Mouse (Mus musculus) layer of hippocampus, adult 11-12 months (tissue): Measurements from ENCODE around the gene Chst15.

Experiments
- DNase-seq: peaks from one replicate; pipeline ENCODE4 v3.0.0; 2022; ENCODE audit warnings: low spot score

Chst15 gene

DNA sequence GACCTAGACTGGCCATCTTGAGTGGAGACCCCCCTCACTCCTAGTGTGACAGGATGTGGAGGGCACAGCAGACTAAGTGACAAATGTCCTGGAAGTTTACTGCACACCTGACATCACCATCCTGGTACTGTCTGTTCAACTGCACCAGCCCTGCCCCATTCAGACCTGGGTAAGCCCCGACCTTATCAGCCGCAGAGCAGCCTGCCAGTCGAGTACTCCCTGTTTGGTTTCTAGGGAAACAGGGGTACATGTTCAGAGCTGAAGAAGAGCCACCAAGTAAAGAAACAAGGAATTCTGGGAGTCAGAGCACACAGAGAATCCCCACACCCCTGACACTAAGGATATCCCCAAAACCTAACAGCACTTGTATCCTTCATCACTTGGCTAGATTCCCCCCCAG lies 55.1 kb downstream of the Chst15 start:
- DNase-seq: no peak

DNA sequence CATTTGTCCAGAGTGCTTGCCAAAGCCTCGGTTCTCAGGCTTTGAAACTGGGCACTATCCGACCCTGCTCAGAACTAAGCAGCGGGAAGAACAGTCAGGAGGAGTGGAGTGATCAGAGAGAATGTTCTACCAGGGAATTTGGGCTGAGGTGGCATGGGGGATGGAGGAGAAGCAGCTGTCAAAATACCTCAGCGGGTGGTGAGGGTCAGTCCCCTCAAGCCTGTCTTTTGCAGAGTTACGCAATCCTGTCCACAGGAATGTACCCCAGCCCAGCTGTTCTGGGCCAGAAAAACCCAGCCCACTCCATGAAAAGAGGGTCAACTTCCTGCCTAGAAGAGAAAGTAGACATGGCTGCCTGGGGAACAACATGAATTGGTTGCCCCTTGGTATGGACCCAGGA lies 56.4 kb downstream of the Chst15 start:
- DNase-seq: no peak

GRCm38 (mm10) chr7:132258817-132259216 lies 58.2 kb downstream of the Chst15 start:
- DNase-seq: no peak

GRCm38 (mm10) chr7:132258216-132258615 lies 58.8 kb downstream of the Chst15 start:
- DNase-seq: no peak

DNA sequence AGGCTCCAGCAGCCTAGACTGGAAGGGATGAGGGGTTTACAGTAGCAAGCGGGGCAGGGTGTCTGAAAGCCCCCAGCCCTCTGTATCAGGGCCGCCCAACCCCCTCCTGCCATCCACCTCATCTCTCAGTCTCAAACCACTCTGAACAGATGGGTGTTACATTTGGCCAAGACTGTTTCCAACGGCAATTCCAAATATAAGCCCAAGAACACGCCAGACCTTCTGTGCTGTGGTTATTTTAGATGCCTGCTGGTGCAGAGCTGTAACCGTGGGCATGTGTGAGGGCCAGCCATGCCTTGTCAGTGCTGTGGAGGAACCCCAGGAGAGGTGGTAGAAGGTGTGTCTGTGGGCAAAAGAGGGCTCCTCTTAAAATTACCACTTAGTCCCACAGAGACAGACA lies 63.5 kb downstream of the Chst15 start:
- peak; percentile 80 for DNase-seq

DNA sequence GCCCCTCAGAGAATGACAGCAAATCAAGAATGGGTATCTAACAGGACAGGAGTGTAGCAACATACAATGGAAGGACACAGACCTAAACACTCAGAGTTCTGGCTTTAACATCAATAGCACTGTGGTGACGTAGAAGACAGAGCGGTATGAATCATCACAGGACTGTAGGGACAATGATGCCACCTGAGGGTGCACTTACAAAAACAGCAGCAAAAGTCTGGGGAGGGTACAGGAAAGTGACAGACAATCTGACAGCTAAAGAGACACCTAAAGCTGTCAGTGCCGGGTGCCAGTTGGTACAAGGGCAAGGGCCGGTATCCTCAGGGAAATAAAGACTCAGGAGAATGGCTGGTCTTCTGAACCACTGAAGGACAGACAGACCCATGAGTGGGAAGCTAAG lies 64.0 kb downstream of the Chst15 start:
- no peak for DNase-seq

GRCm38 (mm10) chr7:132249563-132250119 lies 67.4 kb downstream of the Chst15 start:
- no peak for DNase-seq

GRCm38 (mm10) chr7:132247567-132247966 lies 69.5 kb downstream of the Chst15 start:
- peak; percentile 38 for DNase-seq

- no peak for DNase-seq
Observed at GRCm38 (mm10) chr7:132247091-132247490, 69.9 kb downstream of the Chst15 start.

DNA sequence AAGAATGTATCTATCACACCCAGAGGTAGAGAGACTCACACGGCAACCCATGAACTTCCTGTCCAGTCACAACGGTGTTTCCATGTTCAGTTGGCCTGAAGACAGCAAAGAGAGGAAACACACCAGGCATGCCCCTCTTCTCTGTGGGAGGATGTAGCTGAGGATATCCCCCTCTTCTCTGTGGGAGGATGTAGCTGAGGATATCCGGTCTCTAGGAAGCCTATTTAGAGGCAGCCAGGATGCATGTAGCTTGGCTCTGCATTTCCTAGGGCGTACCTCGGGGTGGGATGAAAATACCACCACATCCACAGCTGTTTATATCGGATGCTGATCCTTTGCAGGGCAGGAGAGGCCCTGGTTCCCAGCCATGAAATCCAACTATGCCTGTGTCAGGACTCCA lies 71.3 kb downstream of the Chst15 start:
- DNase-seq: no peak

- DNase-seq: no peak
Observed at GRCm38 (mm10) chr7:132244637-132245036, 72.4 kb downstream of the Chst15 start.

DNA sequence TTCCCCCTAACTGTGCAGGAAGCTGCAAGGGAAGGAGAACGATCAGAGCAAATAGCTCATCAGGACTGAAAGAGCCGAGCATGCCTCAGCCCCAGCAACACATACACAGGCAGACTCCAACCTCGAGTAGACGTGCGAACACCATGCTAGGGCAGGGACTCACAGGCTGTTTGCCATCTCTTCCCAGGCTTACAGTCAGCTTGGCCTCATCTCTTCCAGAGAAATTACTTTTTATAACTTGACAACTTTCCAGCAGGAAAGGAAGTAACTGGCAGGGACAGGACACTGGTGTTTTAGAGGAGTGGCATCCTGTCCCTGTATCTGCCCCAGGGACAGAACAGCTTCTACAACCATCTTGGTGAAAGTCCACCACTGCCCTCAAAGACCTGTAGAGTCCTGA lies 73.8 kb downstream of the Chst15 start:
- DNase-seq: no peak

GRCm38 (mm10) chr7:132242617-132243141 lies 74.3 kb downstream of the Chst15 start:
- DNase-seq: no peak

DNA sequence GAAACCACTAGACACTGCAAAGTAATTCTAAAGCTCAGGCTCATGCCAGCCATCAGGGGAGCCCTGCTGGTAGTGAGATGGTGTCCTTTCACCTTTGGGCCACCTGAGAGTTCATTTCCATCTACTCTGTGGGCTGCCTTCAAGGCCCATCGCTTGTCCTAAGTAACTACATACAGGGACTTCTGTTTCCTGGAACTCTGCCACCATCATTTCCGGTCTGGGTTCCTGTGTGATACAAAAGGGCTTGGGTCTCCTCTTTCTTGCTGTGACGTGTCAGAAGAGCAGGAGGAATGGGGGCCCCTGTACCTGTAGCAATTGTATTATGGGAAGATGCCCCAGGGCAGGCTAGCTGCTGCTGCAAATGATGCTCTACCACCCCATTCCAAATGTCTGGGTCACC lies 78.1 kb downstream of the Chst15 start:
- DNase-seq: no peak

DNA sequence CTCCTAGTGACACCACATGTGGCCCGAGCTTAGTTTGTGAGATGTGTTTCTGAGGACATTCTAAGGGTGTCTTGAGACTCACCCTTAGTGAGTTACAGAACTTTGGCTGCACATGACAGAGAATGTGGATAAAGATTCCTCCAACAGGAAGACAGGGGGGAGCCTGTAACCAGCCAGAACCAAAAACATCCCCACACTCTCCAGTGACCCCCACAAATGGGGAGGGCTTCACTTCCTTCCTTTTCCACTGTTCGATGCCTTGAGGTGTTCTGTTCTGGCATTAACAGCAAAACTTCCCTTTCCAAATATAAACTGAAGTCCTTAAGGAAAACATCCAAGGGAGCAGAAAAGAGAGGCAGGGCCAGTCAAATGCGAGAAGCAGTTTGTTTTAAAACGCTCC lies 79.8 kb downstream of the Chst15 start:
- DNase-seq: no peak

GRCm38 (mm10) chr7:132236789-132237188 lies 80.2 kb downstream of the Chst15 start:
- DNase-seq: no peak

DNA sequence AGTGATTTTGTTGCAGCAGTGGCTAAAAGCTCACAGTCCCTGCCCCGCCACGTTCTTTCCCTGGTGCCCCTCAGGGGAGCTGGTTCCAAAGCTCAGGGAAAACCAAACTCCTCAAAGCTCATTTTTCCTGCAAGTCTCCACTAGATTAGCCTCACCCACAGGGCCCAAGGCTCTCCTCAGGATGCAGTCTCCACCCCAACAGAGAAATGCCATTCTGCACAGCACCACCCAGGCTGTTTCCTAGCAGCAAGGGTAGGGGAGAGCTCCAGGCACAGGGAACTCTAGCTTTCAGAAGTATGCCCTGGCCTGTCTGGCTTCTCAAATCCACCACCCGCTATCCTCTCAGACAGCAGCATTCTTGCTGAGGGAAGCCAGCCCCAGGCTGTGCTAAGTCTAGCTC lies 82.8 kb downstream of the Chst15 start:
- no peak for DNase-seq

DNA sequence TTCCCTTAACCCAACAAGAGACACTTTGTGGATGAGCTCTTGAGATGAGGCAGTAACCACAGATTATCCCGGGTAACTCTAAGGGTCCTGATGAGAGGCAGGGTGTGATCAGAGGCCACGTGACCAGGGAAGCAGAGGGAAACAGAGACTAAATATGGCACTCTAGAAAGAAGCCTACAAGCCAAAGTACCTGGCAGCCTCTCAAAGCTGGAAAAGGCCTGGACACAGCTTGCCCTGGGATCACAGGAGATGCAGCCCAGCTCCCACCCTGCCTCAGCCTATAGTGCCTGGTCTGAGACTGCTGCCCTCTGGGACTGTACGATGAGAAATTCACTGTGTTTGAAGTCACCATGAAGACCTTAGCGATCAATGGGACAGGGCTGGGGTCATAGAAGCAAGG lies 83.3 kb downstream of the Chst15 start:
- DNase-seq: no peak

- DNase-seq: no peak
Observed at GRCm38 (mm10) chr7:132232937-132233336, 84.1 kb downstream of the Chst15 start.

- no peak for DNase-seq
Observed at GRCm38 (mm10) chr7:132231476-132231875, 85.6 kb downstream of the Chst15 start.

DNA sequence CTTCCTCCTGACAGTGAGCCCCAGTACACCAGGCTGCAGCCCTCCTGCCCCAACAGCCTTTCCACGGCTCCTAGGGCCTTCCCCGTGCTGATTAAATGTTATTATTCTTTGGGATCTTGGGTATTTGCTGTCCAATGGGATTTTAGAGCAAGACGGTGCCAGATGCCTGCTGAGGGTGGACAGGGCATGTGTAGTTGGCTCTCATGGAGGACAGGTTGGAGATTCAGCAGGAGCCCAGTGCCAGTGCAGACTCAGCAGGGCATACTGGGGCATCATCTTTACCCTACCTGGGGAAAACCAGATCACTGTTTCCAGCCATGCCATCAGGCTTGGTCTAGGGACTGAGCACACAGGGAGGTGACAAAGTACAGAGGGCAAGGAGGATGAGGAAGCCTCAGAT lies 86.1 kb downstream of the Chst15 start:
- no peak for DNase-seq

DNA sequence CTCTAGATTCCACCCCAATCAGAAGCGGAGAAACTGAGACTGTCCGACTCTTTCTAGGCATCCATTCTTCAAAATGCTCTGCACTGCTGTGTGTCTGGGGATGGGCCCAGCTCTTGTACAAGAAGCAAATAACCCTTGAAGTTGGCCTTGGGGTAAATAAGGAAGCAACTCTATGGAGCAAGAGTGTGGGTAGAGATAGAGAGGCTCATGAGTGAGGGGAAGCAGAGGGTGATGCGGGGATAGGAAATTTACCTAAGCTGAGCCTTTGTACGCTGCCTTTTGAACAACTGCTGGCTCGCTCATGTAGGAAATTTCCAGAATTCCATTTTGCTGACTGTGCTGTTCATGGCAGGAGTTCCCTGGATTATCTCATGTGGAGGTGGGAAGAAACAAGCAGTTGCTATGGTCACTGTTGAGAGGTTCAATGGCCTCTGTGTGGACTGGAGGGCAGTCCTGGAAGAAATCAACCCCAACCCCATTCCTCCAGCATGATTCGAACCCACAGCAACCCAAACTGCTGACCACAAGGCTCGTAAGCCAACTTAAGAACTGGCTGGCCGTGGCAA lies 89.9 kb downstream of the Chst15 start:
- no peak for DNase-seq

GRCm38 (mm10) chr7:132226379-132227074 lies 90.5 kb downstream of the Chst15 start:
- peak; percentile 95 for DNase-seq
